Mouse (Mus musculus) thymus, adult 2 months (tissue): Measurements from ENCODE around the gene March9. TPM values are rescaled to one million over a fixed set of nuclear protein-coding genes. Genes with fewer than 3 reads are reported as not detected.
A peak's percentile ranks its signal among the peaks of the same experiment; 100 is the strongest.

Source experiments
- DNase-seq: peaks from one replicate; pipeline ENCODE4 v3.0.0; 2021
- H3K27ac ChIP-seq: fragments of 200-500 bp; 2 replicates; pipeline ENCODE4 v1.5.1; 2012; ENCODE audit warnings: low read length, control low read depth; ENCODE audit not compliant: control insufficient read depth, insufficient read depth
- H3K27me3 ChIP-seq: fragments of 200-500 bp; 2 replicates; pipeline ENCODE4 v1.6.1; 2012; ENCODE audit warnings: mild to moderate bottlenecking, low read length, moderate library complexity, mixed read lengths; ENCODE audit not compliant: control insufficient read depth, insufficient read depth
- H3K36me3 ChIP-seq: fragments of 200-500 bp; 2 replicates; pipeline ENCODE4 v1.6.1; 2012; ENCODE audit warnings: mild to moderate bottlenecking, low read length, moderate library complexity; ENCODE audit not compliant: control insufficient read depth, insufficient read depth
- H3K4me1 ChIP-seq: fragments of 200-500 bp; replicated peaks from 2 replicates; pipeline ENCODE4 v1.6.1; 2012; ENCODE audit warnings: low read length; ENCODE audit not compliant: control insufficient read depth, insufficient read depth
- H3K4me3 ChIP-seq: fragments of 200-500 bp; 2 replicates; pipeline ENCODE4 v1.5.1; 2012; ENCODE audit warnings: mild to moderate bottlenecking, low read length, control low read depth, moderate library complexity; ENCODE audit not compliant: control insufficient read depth, insufficient read depth
- CTCF ChIP-seq: fragments of 200-500 bp; IDR thresholded peaks from 2 replicates; pipeline ENCODE4 v1.5.1; 2012; ENCODE audit warnings: mild to moderate bottlenecking, control low read depth, low read length, moderate library complexity, borderline replicate concordance; ENCODE audit not compliant: control insufficient read depth, poor library complexity, insufficient read depth; ENCODE audit errors: extremely low read depth
- POLR2A ChIP-seq: fragments of 200-500 bp; IDR thresholded peaks from 2 replicates; pipeline ENCODE4 v1.6.1; 2012; ENCODE audit warnings: mild to moderate bottlenecking, low read length, control low read depth, moderate library complexity; ENCODE audit not compliant: control insufficient read depth, poor library complexity, insufficient read depth; ENCODE audit errors: extremely low read depth
- WGBS: fragments of 180-500 bp; shearing (Covaris S2); methylation state at CpG from one replicate; pipeline ENCODE4 v1.1.7; 2018; 5-methylcytosine and 5-hydroxymethylcytosine counted together
- polyA plus RNA-seq: library from polyadenylated mRNA; depleted of rRNA; stranded (reverse); fragments of >200 nt; gene quantifications from 2 replicates; pipeline ENCODE4 v1.2.3, GENCODE M21; 2012

The March9 gene
- polyA plus RNA-seq, 1 experiment: 5.4 TPM

GRCm38 (mm10) chr10:127070190-127071121 is 10.5 kb upstream of the March9 start, which contains the start of gene Tspan31:
TSS of gene Tspan31 (minus strand) at chr10:127070264.
- TF ChIP-seq POLR2A (no peak), CTCF (no peak)
- no peaks in the 10 kb centered on the region for H3K27me3 ChIP-seq
- peaks cover 17% of the 10 kb centered on the region for H3K4me1 ChIP-seq
- DNase-seq: peak; percentile 38
- H3K4me3 ChIP-seq: peak within 1 kb of the TSS; percentile 44
- H3K27ac ChIP-seq: peak within 1 kb of the TSS; percentile 2; the same call in 1 of the 2 replicates
- H3K36me3 ChIP-seq: peaks cover 10% of the 10 kb centered on the region
- 2% methylated on average over 36 of the region's 36 CpGs for WGBS

- Histone ChIP-seq H3K27me3 (no peaks in the 10 kb centered on the region), H3K4me1 (peaks cover 23% of the 10 kb centered on the region), H3K4me3 (peak overlapping the region; percentile 44), H3K27ac (peak overlapping the region; percentile 2; the same call in 1 of the 2 replicates), H3K36me3 (peaks cover 17% of the 10 kb centered on the region)
- WGBS: 10% methylated on average over 30 of the region's 30 CpGs
- no peak for DNase-seq
- TF ChIP-seq CTCF: no peak
- no peak for TF ChIP-seq POLR2A
These were observed 9.6 kb upstream of the March9 start for GRCm38 (mm10) chr10:127069281-127070189.

- TF ChIP-seq CTCF (no peak), POLR2A (no peak)
- 60% methylated on average over 9 of the region's 9 CpGs for WGBS
- no peak for DNase-seq
- no peak overlapping the region for H3K27ac ChIP-seq
- H3K36me3 ChIP-seq: peaks cover 17% of the 10 kb centered on the region
- no peaks in the 10 kb centered on the region for H3K27me3 ChIP-seq
- no peak overlapping the region for H3K4me3 ChIP-seq
- peaks cover 28% of the 10 kb centered on the region for H3K4me1 ChIP-seq
These were observed 8.5 kb upstream of the March9 start for GRCm38 (mm10) chr10:127068360-127069038.

GRCm38 (mm10) chr10:127066519-127067018 is 6.6 kb upstream of the March9 start:
- no peak for TF ChIP-seq CTCF
- no peak for TF ChIP-seq POLR2A
- no peak overlapping the region for H3K27ac ChIP-seq
- H3K4me3 ChIP-seq: no peak overlapping the region
- 95% methylated on average over 14 of the region's 14 CpGs for WGBS
- peaks cover 17% of the 10 kb centered on the region for H3K36me3 ChIP-seq
- DNase-seq: no peak
- no peaks in the 10 kb centered on the region for H3K27me3 ChIP-seq
- H3K4me1 ChIP-seq: peaks cover 31% of the 10 kb centered on the region

GRCm38 (mm10) chr10:127065981-127066380 is 6.0 kb upstream of the March9 start:
- H3K36me3 ChIP-seq: peaks cover 17% of the 10 kb centered on the region
- H3K27ac ChIP-seq: no peak overlapping the region
- H3K4me3 ChIP-seq: no peak overlapping the region
- H3K27me3 ChIP-seq: no peaks in the 10 kb centered on the region
- no peak for TF ChIP-seq CTCF
- TF ChIP-seq POLR2A: no peak
- H3K4me1 ChIP-seq: peaks cover 31% of the 10 kb centered on the region
- 96% methylated on average over 9 of the region's 9 CpGs for WGBS
- no peak for DNase-seq
